Mouse (Mus musculus) CD4-positive, CD25-positive, alpha-beta regulatory T cell, adult 2 months (primary cell): ENCODE measurements around the gene Fndc3a.
A peak's percentile ranks its signal among the peaks of the same experiment; 100 is the strongest.

Experiments
- DNase-seq: peaks from one replicate; pipeline ENCODE4 v3.0.0-alpha.2; 2012; ENCODE audit warnings: low read depth, low spot score

The Fndc3a gene

GRCm38 (mm10) chr14:72536392-72537017 lies 173.3 kb downstream of the Fndc3a start:
- DNase-seq: no peak

- no peak for DNase-seq
Measured at GRCm38 (mm10) chr14:72533862-72534261, 175.9 kb downstream of the Fndc3a start.

- DNase-seq: peak; percentile 18
Measured at GRCm38 (mm10) chr14:72532028-72532917, 177.5 kb downstream of the Fndc3a start.

GRCm38 (mm10) chr14:72527126-72527525 lies 182.7 kb downstream of the Fndc3a start:
- no peak for DNase-seq

- DNase-seq: no peak
Measured at GRCm38 (mm10) chr14:72519561-72519960, 190.2 kb downstream of the Fndc3a start.

- no peak for DNase-seq
Measured at GRCm38 (mm10) chr14:72518786-72519185, 191.0 kb downstream of the Fndc3a start.

- DNase-seq: peak; percentile 25
Measured at GRCm38 (mm10) chr14:72516376-72516775, 193.4 kb downstream of the Fndc3a start.

- no peak for DNase-seq
Measured at GRCm38 (mm10) chr14:72506723-72507420, 202.9 kb downstream of the Fndc3a start.

GRCm38 (mm10) chr14:72506018-72506722 lies 203.6 kb downstream of the Fndc3a start:
- peak; percentile 9 for DNase-seq

GRCm38 (mm10) chr14:72504985-72505384 lies 204.8 kb downstream of the Fndc3a start:
- DNase-seq: peak; percentile 32

- DNase-seq: no peak
Measured at GRCm38 (mm10) chr14:72503241-72503640, 206.6 kb downstream of the Fndc3a start.

GRCm38 (mm10) chr14:72493775-72494174 lies 216.0 kb downstream of the Fndc3a start:
- DNase-seq: no peak

- DNase-seq: no peak
Measured at GRCm38 (mm10) chr14:72491738-72492137, 218.1 kb downstream of the Fndc3a start, which contains the start of gene Gm9195. Gm9195 (minus strand) TSS chr14:72491838.

GRCm38 (mm10) chr14:72490367-72490766 lies 219.4 kb downstream of the Fndc3a start:
- DNase-seq: no peak
